Mouse (Mus musculus): Measurements from ENCODE around the gene Agap1.

DNA sequence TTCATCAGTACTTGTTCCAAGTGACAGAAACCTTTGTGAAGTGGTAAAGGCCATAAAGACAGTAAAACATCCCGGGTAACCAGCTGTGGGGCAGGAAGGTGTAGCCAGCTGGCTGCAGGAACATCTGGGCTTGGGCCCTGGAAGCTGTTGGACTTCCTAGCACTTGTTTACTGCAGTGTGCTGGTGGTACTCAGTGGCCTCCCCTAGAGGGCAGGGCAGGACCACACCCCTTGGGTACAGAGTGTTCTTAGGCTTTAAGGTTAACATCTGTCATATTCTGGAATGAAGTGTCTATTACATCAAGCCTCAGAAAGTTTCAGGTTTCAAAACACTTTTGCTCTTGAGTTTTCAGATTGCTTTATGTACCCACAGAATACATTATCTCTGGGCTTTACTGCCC lies 376.5 kb downstream of the Agap1 start:
- TF ChIP-seq CTCF (IDR thresholded peaks at IDR 0.05; ENCODE audit: borderline replicate concordance, extremely low read depth, insufficient read depth, insufficient read length) (no peak), POLR2A (IDR thresholded peaks at IDR 0.05; ENCODE audit: borderline replicate concordance, extremely low read depth, insufficient read depth, insufficient read length, poor library complexity, severe bottlenecking) (no peak)

Data from brain, embryonic 14.5 days (tissue).